Mouse (Mus musculus) kidney, embryonic 14.5 days (tissue): ENCODE data around the gene Arhgap18. TPM values are rescaled to one million over a fixed set of nuclear protein-coding genes. Genes with fewer than 3 reads are reported as not detected.

Experiments used
- ATAC-seq: fragments of 200-750 bp; cut with Nextera tagmentation; 2 replicates; pipeline ENCODE4 v1.8.0; 2017; ENCODE audit warnings: moderate number of reproducible peaks, mild to moderate bottlenecking, moderate TSS enrichment, moderate library complexity; ENCODE audit not compliant: low FRiP score, low TSS enrichment
- H3K27ac ChIP-seq: fragments of 300-500 bp; sonication (generic); 2 replicates; pipeline ENCODE4 v1.5.1; 2014; ENCODE audit warnings: low read depth, mild to moderate bottlenecking, low read length, moderate library complexity, mixed read lengths
- H3K27me3 ChIP-seq: fragments of 300-500 bp; sonication (generic); 2 replicates; pipeline ENCODE4 v1.6.1; 2014; ENCODE audit warnings: mild to moderate bottlenecking, low read length; ENCODE audit not compliant: control insufficient read depth, insufficient read depth
- H3K36me3 ChIP-seq: fragments of 300-500 bp; sonication (generic); 2 replicates; pipeline ENCODE4 v1.6.1; 2014; ENCODE audit warnings: low read length, mixed read lengths; ENCODE audit not compliant: control insufficient read depth, insufficient read depth
- H3K4me1 ChIP-seq: fragments of 300-500 bp; sonication (generic); 2 replicates; pipeline ENCODE4 v1.6.1; 2014; ENCODE audit warnings: low read length, mixed read lengths; ENCODE audit not compliant: control insufficient read depth, insufficient read depth
- H3K4me2 ChIP-seq: fragments of 300-500 bp; sonication (generic); replicated peaks from 2 replicates; pipeline ENCODE4 v1.6.1; 2014; ENCODE audit warnings: low read depth, mild to moderate bottlenecking, low read length
- H3K4me3 ChIP-seq: fragments of 300-500 bp; sonication (generic); 2 replicates; pipeline ENCODE4 v1.5.1; 2014; ENCODE audit warnings: mild to moderate bottlenecking, low read length
- H3K9ac ChIP-seq: fragments of 300-500 bp; sonication (generic); 2 replicates; pipeline ENCODE4 v1.6.1; 2014; ENCODE audit warnings: low read depth, mild to moderate bottlenecking, low read length, moderate library complexity
- H3K9me3 ChIP-seq: fragments of 300-500 bp; sonication (generic); 2 replicates; pipeline ENCODE4 v1.6.1; 2016; ENCODE audit warnings: low read length; ENCODE audit not compliant: control insufficient read depth
- WGBS: fragments of 180-500 bp; shearing (Covaris S2); extraction: QIAGEN DNeasy Blood & Tissue Kit; methylation state at CpG from one replicate; pipeline ENCODE4 v1.1.7; 2014; 5-methylcytosine and 5-hydroxymethylcytosine counted together
- polyA plus RNA-seq: library from polyadenylated mRNA; unstranded; fragments of >200 nt; fragmentation: Nextera tagmentation; extraction: Ambion mirVana; gene quantifications from 2 replicates; pipeline ENCODE4 v1.2.1, GENCODE M21; 2014

Arhgap18 gene
- polyA plus RNA-seq, 1 experiment from 2014 or later, result 44.1 TPM

DNA sequence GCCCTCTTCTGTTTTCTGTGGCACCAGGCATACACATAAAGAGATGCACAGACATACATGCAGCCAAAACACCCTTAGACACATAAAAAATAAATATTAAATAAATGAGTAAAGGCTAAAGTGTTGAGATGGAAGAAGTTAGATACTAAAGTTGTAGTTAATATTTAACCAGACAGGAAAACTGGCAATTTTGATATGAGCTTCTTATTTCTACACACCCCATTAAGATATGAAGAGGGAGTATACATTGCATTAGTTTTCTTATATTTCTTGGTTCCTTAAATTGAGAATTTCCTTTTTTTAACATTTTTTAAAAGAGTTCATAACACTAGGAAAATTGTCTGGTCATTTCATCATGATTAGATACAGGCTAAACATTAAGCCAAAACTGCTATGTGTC is 108.0 kb downstream of the Arhgap18 start:
- no peaks in the 10 kb centered on the region for H3K36me3 ChIP-seq
- no peak overlapping the region for H3K4me3 ChIP-seq
- H3K9me3 ChIP-seq, result no peaks in the 10 kb centered on the region
- no peak overlapping the region for H3K27ac ChIP-seq
- no peak for ATAC-seq
- H3K4me2 ChIP-seq, result no peak overlapping the region
- H3K27me3 ChIP-seq, result no peaks in the 10 kb centered on the region
- H3K9ac ChIP-seq, result no peak overlapping the region
- no peaks in the 10 kb centered on the region for H3K4me1 ChIP-seq

DNA sequence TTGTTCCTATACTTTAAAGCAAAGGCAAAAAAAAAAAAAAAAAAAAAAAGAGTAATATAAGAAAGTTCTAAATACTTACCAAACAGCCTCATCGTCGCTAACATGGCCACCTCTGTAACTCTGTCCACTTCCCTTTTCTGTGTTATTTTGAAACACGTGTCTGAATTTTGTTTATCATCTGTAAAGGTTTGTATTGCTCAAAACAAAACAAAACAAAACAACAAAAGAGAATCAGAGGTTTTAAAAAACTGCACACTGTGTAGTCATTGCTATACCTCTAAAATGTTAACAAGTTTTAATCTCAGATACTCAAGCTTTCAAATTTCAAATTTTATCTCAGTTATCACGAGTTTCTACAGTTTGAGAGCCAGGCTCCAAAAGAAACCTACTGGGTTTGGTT is 109.0 kb downstream of the Arhgap18 start:
- 93% methylated on average over 4 of the region's 4 CpGs for WGBS
- ATAC-seq, result no peak

DNA sequence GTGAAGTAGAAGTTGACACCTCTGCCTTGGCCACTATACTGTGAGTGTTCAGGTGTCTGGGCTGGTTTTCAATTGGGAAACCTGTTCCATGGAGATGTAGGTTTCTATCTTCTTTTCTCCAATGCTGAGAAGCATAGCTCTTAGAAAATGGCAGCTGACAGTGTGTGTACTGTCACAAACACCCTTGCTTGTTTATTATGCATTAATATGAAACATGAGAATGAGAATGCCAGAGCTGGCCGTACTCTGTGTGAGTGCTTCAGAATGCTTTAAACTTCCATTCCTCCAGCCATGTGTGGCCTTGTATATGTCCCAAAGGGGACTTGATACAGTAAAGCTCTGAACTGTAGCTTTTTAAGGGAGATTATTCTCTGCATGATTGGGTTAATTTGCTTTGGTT is 110.8 kb downstream of the Arhgap18 start:
- Histone ChIP-seq H3K36me3 (no peaks in the 10 kb centered on the region), H3K4me2 (no peak overlapping the region), H3K4me3 (no peak overlapping the region), H3K27ac (no peak overlapping the region), H3K9me3 (no peaks in the 10 kb centered on the region), H3K27me3 (no peaks in the 10 kb centered on the region), H3K9ac (no peak overlapping the region), H3K4me1 (no peaks in the 10 kb centered on the region)
- WGBS, result 61% methylated on average over 1 of the region's 1 CpGs
- no peak for ATAC-seq

More for the DNA sequence above, 109.0 kb downstream of the Arhgap18 start:
- H3K9ac ChIP-seq, result no peak overlapping the region
- H3K4me2 ChIP-seq, result no peak overlapping the region
- no peak overlapping the region for H3K4me3 ChIP-seq
- no peaks in the 10 kb centered on the region for H3K9me3 ChIP-seq
- H3K27ac ChIP-seq, result no peak overlapping the region
- no peaks in the 10 kb centered on the region for H3K36me3 ChIP-seq
- H3K4me1 ChIP-seq, result no peaks in the 10 kb centered on the region
- no peaks in the 10 kb centered on the region for H3K27me3 ChIP-seq

DNA sequence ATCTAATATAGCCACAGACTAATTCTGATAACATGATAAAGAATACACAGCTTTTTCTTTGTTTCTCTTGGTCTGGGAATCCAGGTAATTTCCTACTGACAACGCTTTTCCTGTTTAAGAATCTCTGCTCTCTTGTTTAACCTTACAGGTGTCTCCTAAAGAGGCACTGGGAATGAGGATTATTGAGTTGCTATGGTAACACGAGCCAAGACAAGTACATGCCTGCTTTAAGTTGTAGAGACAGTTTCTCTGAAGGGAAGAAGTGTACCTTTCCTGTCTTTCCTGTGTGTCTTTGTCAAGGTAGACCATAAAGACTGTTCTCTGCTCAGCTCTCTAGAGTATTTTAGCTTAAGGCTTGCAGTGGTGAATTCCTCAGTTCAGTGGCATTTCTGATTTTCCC is 117.6 kb downstream of the Arhgap18 start:
- ATAC-seq, result no peak
- H3K4me3 ChIP-seq, result no peak overlapping the region
- H3K36me3 ChIP-seq, result no peaks in the 10 kb centered on the region
- no peak overlapping the region for H3K27ac ChIP-seq
- 68% methylated on average over 2 of the region's 2 CpGs for WGBS
- no peaks in the 10 kb centered on the region for H3K9me3 ChIP-seq
- no peaks in the 10 kb centered on the region for H3K27me3 ChIP-seq
- H3K4me2 ChIP-seq, result no peak overlapping the region
- no peaks in the 10 kb centered on the region for H3K4me1 ChIP-seq
- no peak overlapping the region for H3K9ac ChIP-seq

DNA sequence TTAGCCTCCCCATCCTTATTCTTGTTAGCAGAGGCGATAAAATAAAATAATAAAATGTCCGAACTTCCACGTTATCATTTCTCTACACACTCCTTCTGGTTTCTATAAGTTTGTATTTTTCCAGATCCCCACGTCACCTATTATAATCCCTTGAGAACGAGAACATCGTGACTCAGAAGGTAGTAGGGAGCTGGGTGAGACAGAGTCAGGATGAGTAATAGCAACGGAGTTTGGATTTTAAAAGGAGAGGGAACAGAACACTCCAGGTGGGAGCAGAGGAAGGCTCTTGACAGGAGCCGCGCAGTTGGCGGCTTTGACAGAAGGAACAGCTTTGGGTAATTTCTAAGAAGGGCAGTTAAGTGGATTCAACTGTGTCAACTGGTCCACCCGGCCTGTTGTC is 124.1 kb downstream of the Arhgap18 start:
- ATAC-seq, result no peak
- no peaks in the 10 kb centered on the region for H3K27me3 ChIP-seq
- no peak overlapping the region for H3K4me2 ChIP-seq
- no peaks in the 10 kb centered on the region for H3K9me3 ChIP-seq
- no peaks in the 10 kb centered on the region for H3K36me3 ChIP-seq
- no peaks in the 10 kb centered on the region for H3K4me1 ChIP-seq
- no peak overlapping the region for H3K4me3 ChIP-seq
- 82% methylated on average over 11 of the region's 11 CpGs for WGBS
- no peak overlapping the region for H3K9ac ChIP-seq
- H3K27ac ChIP-seq, result no peak overlapping the region

DNA sequence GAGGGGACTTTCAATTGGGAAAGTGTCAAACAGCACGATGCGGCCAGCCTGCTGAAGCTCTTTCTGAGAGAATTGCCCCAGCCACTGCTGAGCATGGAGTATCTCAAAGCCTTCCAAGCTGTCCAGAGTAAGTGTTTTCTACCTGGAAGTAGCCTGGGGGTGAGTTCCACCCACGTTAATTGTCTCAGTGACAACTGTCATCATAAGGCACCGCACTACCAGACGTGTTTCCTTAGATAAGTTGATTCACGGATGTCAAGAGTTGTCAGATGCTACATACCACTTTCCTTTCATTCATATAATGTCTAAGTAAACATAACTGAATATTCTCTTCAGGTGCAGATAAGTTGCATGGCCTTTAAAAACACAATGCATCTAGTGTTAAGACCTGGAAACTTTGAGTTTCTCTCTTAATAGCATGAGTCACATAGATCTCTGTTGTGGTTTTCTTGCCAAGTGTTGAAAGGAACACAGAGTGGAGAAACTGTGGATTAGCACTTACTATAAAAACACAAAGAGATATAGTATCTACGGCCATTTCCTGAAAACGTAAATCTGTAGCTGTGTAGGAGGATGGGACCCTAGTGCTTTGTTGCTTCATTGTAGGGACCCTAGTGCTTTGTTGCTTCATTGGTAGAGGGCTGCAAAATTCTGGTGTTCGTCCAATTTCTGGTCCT is 125.8 kb downstream of the Arhgap18 start:
- no peak overlapping the region for H3K4me2 ChIP-seq
- H3K27ac ChIP-seq, result no peak overlapping the region
- no peak for ATAC-seq
- no peaks in the 10 kb centered on the region for H3K4me1 ChIP-seq
- H3K9me3 ChIP-seq, result no peaks in the 10 kb centered on the region
- WGBS, result 51% methylated on average over 9 of the region's 9 CpGs
- no peaks in the 10 kb centered on the region for H3K27me3 ChIP-seq
- H3K36me3 ChIP-seq, result no peaks in the 10 kb centered on the region
- no peak overlapping the region for H3K4me3 ChIP-seq
- no peak overlapping the region for H3K9ac ChIP-seq

DNA sequence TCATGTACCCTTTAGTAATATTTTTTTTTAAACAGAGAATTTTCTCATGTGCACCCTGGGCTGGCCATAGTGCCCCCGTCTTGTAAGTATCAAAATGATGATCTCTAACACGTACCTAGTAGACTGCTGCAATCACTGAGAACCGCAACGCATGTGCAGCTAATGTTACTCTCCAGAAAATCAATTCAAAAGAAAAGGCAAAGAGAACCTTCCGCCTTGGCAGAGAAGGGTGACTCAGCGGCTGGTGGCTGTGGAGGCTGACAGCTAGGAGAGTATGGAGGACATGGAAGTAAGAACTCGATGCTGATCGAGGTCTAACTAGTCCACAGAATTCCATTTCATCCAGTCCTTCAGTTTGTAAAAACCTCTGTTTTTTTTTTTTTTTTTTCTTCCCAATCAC is 131.7 kb downstream of the Arhgap18 start:
- H3K36me3 ChIP-seq, result no peaks in the 10 kb centered on the region
- no peak overlapping the region for H3K9ac ChIP-seq
- 88% methylated on average over 8 of the region's 8 CpGs for WGBS
- H3K9me3 ChIP-seq, result no peaks in the 10 kb centered on the region
- H3K27ac ChIP-seq, result no peak overlapping the region
- ATAC-seq, result no peak
- no peaks in the 10 kb centered on the region for H3K4me1 ChIP-seq
- no peak overlapping the region for H3K4me3 ChIP-seq
- no peak overlapping the region for H3K4me2 ChIP-seq
- no peaks in the 10 kb centered on the region for H3K27me3 ChIP-seq

DNA sequence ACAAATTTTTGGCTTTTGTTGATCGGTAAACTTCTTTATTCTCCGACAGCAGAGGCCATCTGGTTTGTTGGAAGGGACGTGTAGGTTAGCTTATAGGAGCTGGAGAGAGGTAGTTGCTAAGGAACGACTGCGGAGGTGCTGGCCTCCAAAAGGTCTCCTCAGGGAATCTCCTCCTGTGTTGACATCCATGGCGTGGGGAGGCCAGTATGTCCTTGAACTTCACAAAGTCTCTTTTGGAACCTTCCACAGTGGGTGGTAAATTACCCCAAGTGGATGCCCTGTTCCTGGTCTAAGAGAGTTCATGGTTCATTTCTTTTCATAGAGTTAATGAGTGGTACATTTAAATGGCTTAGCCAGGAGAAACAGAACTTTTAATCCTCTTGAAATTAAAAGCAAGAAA is 136.0 kb downstream of the Arhgap18 start:
- Histone ChIP-seq H3K36me3 (no peaks in the 10 kb centered on the region), H3K9me3 (no peaks in the 10 kb centered on the region), H3K27me3 (no peaks in the 10 kb centered on the region), H3K4me3 (no peak overlapping the region), H3K27ac (no peak overlapping the region), H3K4me1 (no peaks in the 10 kb centered on the region), H3K4me2 (no peak overlapping the region), H3K9ac (no peak overlapping the region)
- no peak for ATAC-seq
- whole genome bisulfite sequencing, result 58% methylated on average over 6 of the region's 6 CpGs

DNA sequence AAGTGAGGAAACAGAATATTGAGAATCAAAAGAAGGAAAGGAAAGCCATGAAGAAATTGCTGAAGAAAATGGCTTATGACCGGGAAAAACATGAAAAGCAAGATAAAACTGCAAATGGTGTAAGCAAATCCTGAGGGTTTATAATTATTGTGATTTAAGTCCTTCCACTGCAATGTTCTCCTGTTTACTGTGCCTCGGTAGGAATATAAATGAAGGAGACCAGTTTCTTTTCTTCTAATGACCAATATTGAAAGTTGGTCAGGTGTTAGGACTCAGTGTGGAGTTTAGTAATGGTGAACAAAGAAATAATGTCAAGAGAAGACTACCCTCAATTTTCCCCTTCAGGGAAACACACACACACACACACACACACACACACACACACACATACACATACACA is 136.5 kb downstream of the Arhgap18 start:
- no peak overlapping the region for H3K9ac ChIP-seq
- H3K27ac ChIP-seq, result no peak overlapping the region
- no peak for ATAC-seq
- H3K36me3 ChIP-seq, result no peaks in the 10 kb centered on the region
- H3K9me3 ChIP-seq, result no peaks in the 10 kb centered on the region
- no peaks in the 10 kb centered on the region for H3K27me3 ChIP-seq
- WGBS, result 84% methylated on average over 2 of the region's 2 CpGs
- no peak overlapping the region for H3K4me2 ChIP-seq
- H3K4me3 ChIP-seq, result no peak overlapping the region
- no peaks in the 10 kb centered on the region for H3K4me1 ChIP-seq
